Mouse (Mus musculus) neural tube, embryonic 13.5 days (tissue): ENCODE measurements around the gene Celf2. TPM values are rescaled to one million over a fixed set of nuclear protein-coding genes. Genes with fewer than 3 reads are reported as not detected.

ENCODE experiments used
- ATAC-seq: fragments of 200-750 bp; cut with Nextera tagmentation; 2 replicates; pipeline ENCODE4 v1.8.0; 2017; ENCODE audit warnings: low read depth, mild to moderate bottlenecking, moderate TSS enrichment, moderate library complexity
- H3K27ac ChIP-seq: fragments of 300-500 bp; sonication (generic); replicated peaks from 2 replicates; pipeline ENCODE4 v1.5.1; 2015; ENCODE audit warnings: moderate library complexity, mild to moderate bottlenecking, inconsistent platforms
- H3K27me3 ChIP-seq: fragments of 300-500 bp; sonication (generic); 2 replicates; pipeline ENCODE4 v1.6.1; 2015; ENCODE audit warnings: mild to moderate bottlenecking, inconsistent platforms
- H3K36me3 ChIP-seq: fragments of 300-500 bp; sonication (generic); 2 replicates; pipeline ENCODE4 v1.6.1; 2015; ENCODE audit warnings: mild to moderate bottlenecking, inconsistent platforms
- H3K4me1 ChIP-seq: fragments of 300-500 bp; sonication (generic); replicated peaks from 2 replicates; pipeline ENCODE4 v1.6.1; 2015; ENCODE audit warnings: inconsistent platforms
- H3K4me2 ChIP-seq: fragments of 300-500 bp; sonication (generic); 2 replicates; pipeline ENCODE4 v1.6.1; 2015; ENCODE audit warnings: inconsistent platforms, mild to moderate bottlenecking, moderate library complexity
- H3K4me3 ChIP-seq: fragments of 300-500 bp; sonication (generic); 2 replicates; pipeline ENCODE4 v1.5.1; 2015; ENCODE audit warnings: mild to moderate bottlenecking, inconsistent platforms
- H3K9ac ChIP-seq: fragments of 300-500 bp; sonication (generic); 2 replicates; pipeline ENCODE4 v1.6.1; 2015; ENCODE audit warnings: moderate library complexity, mild to moderate bottlenecking, inconsistent platforms
- H3K9me3 ChIP-seq: fragments of 300-500 bp; sonication (generic); 2 replicates; pipeline ENCODE4 v1.6.1; 2016; ENCODE audit warnings: inconsistent platforms
- WGBS: fragments of 180-500 bp; shearing (Covaris S2); methylation state at CpG from one replicate; pipeline ENCODE4 v1.1.7; 2015; 5-methylcytosine and 5-hydroxymethylcytosine counted together
- polyA plus RNA-seq: library from polyadenylated mRNA; unstranded; fragments of >200 nt; fragmentation: Nextera tagmentation; extraction: Ambion mirVana; gene quantifications from 2 replicates; pipeline ENCODE4 v1.2.1, GENCODE M21; 2015

The Celf2 gene
- polyA plus RNA-seq, 1 experiment from 2014 or later, result 111 TPM

- Histone ChIP-seq H3K27ac (no peak overlapping the region), H3K4me2 (no peak overlapping the region), H3K36me3 (no peaks in the 10 kb centered on the region), H3K9me3 (no peaks in the 10 kb centered on the region), H3K27me3 (no peaks in the 10 kb centered on the region), H3K9ac (no peak overlapping the region), H3K4me3 (no peak overlapping the region), H3K4me1 (peaks cover 31% of the 10 kb centered on the region)
- WGBS, result 89% methylated on average over 1 of the region's 1 CpGs
- ATAC-seq, result no peak
Observed at GRCm38 (mm10) chr2:6704804-6705203, 804.6 kb downstream of the Celf2 start.

GRCm38 (mm10) chr2:6704342-6704741 lies 805.0 kb downstream of the Celf2 start:
- no peak overlapping the region for H3K27ac ChIP-seq
- H3K9me3 ChIP-seq, result no peaks in the 10 kb centered on the region
- 90% methylated on average over 7 of the region's 7 CpGs for WGBS
- no peak overlapping the region for H3K4me2 ChIP-seq
- H3K36me3 ChIP-seq, result no peaks in the 10 kb centered on the region
- H3K4me1 ChIP-seq, result peaks cover 31% of the 10 kb centered on the region
- ATAC-seq, result no peak
- no peak overlapping the region for H3K4me3 ChIP-seq
- H3K27me3 ChIP-seq, result no peaks in the 10 kb centered on the region
- H3K9ac ChIP-seq, result no peak overlapping the region

- 85% methylated on average over 1 of the region's 1 CpGs for WGBS
- no peaks in the 10 kb centered on the region for H3K9me3 ChIP-seq
- no peak overlapping the region for H3K27ac ChIP-seq
- H3K4me2 ChIP-seq, result no peak overlapping the region
- H3K4me3 ChIP-seq, result no peak overlapping the region
- H3K4me1 ChIP-seq, result peaks cover 9% of the 10 kb centered on the region; the same call in 1 of the 2 replicates
- no peak for ATAC-seq
- no peak overlapping the region for H3K9ac ChIP-seq
- H3K27me3 ChIP-seq, result no peaks in the 10 kb centered on the region
- no peaks in the 10 kb centered on the region for H3K36me3 ChIP-seq
Observed at GRCm38 (mm10) chr2:6696326-6696725, 813.0 kb downstream of the Celf2 start.

- Histone ChIP-seq H3K4me3 (no peak overlapping the region), H3K27me3 (no peaks in the 10 kb centered on the region), H3K9me3 (no peaks in the 10 kb centered on the region), H3K36me3 (no peaks in the 10 kb centered on the region), H3K4me1 (peaks cover 9% of the 10 kb centered on the region; the same call in 1 of the 2 replicates), H3K27ac (no peak overlapping the region), H3K9ac (no peak overlapping the region), H3K4me2 (no peak overlapping the region)
- no peak for ATAC-seq
- 84% methylated on average over 4 of the region's 4 CpGs for WGBS
Observed at GRCm38 (mm10) chr2:6695353-6695951, 813.9 kb downstream of the Celf2 start.

- H3K4me1 ChIP-seq, result peaks cover 14% of the 10 kb centered on the region
- no peaks in the 10 kb centered on the region for H3K27me3 ChIP-seq
- H3K4me3 ChIP-seq, result no peak overlapping the region
- WGBS, result 83% methylated on average over 2 of the region's 2 CpGs
- H3K27ac ChIP-seq, result no peak overlapping the region
- no peak for ATAC-seq
- H3K9me3 ChIP-seq, result no peaks in the 10 kb centered on the region
- H3K4me2 ChIP-seq, result no peak overlapping the region
- no peak overlapping the region for H3K9ac ChIP-seq
- no peaks in the 10 kb centered on the region for H3K36me3 ChIP-seq
Observed at GRCm38 (mm10) chr2:6689689-6690088, 819.7 kb downstream of the Celf2 start.

- Histone ChIP-seq H3K36me3 (no peaks in the 10 kb centered on the region), H3K27ac (no peak overlapping the region), H3K9ac (no peak overlapping the region), H3K9me3 (no peaks in the 10 kb centered on the region), H3K4me1 (no peaks in the 10 kb centered on the region), H3K4me2 (no peak overlapping the region), H3K27me3 (no peaks in the 10 kb centered on the region), H3K4me3 (no peak overlapping the region)
- 100% methylated on average over 1 of the region's 1 CpGs for WGBS
- ATAC-seq, result no peak
Observed at GRCm38 (mm10) chr2:6678231-6678630, 831.1 kb downstream of the Celf2 start.

GRCm38 (mm10) chr2:6677457-6677856 lies 831.9 kb downstream of the Celf2 start:
- Histone ChIP-seq H3K4me2 (no peak overlapping the region), H3K9me3 (no peaks in the 10 kb centered on the region), H3K27ac (no peak overlapping the region)

GRCm38 (mm10) chr2:6674401-6674800 lies 835.0 kb downstream of the Celf2 start:
- no peak for ATAC-seq
- H3K36me3 ChIP-seq, result no peaks in the 10 kb centered on the region
- WGBS, result 91% methylated on average over 3 of the region's 3 CpGs
- no peak overlapping the region for H3K9ac ChIP-seq
- no peak overlapping the region for H3K27ac ChIP-seq
- no peak overlapping the region for H3K4me2 ChIP-seq
- H3K27me3 ChIP-seq, result no peaks in the 10 kb centered on the region
- H3K4me3 ChIP-seq, result no peak overlapping the region
- H3K9me3 ChIP-seq, result no peaks in the 10 kb centered on the region
- H3K4me1 ChIP-seq, result no peaks in the 10 kb centered on the region

More at GRCm38 (mm10) chr2:6677457-6677856, 831.9 kb downstream of the Celf2 start:
- no peaks in the 10 kb centered on the region for H3K27me3 ChIP-seq
- H3K4me3 ChIP-seq, result no peak overlapping the region
- H3K9ac ChIP-seq, result no peak overlapping the region
- no peaks in the 10 kb centered on the region for H3K4me1 ChIP-seq
- no peak for ATAC-seq
- H3K36me3 ChIP-seq, result no peaks in the 10 kb centered on the region

- 85% methylated on average over 3 of the region's 3 CpGs for WGBS
- Histone ChIP-seq H3K27me3 (no peaks in the 10 kb centered on the region), H3K9me3 (no peaks in the 10 kb centered on the region), H3K4me1 (peaks cover 7% of the 10 kb centered on the region), H3K9ac (no peak overlapping the region), H3K4me3 (no peak overlapping the region), H3K36me3 (no peaks in the 10 kb centered on the region), H3K27ac (no peak overlapping the region), H3K4me2 (no peak overlapping the region)
- ATAC-seq, result no peak
Observed at GRCm38 (mm10) chr2:6673418-6673817, 835.9 kb downstream of the Celf2 start.

- Histone ChIP-seq H3K9ac (no peak overlapping the region), H3K36me3 (no peaks in the 10 kb centered on the region), H3K9me3 (no peaks in the 10 kb centered on the region), H3K27ac (no peak overlapping the region), H3K4me3 (no peak overlapping the region), H3K27me3 (no peaks in the 10 kb centered on the region), H3K4me1 (peaks cover 20% of the 10 kb centered on the region), H3K4me2 (no peak overlapping the region)
- 62% methylated on average over 4 of the region's 4 CpGs for WGBS
- ATAC-seq, result no peak
Observed at GRCm38 (mm10) chr2:6667611-6668010, 841.8 kb downstream of the Celf2 start.

- no peak overlapping the region for H3K4me2 ChIP-seq
- WGBS, result 80% methylated on average over 4 of the region's 4 CpGs
- H3K4me3 ChIP-seq, result no peak overlapping the region
- H3K27ac ChIP-seq, result no peak overlapping the region
- H3K9me3 ChIP-seq, result no peaks in the 10 kb centered on the region
- no peak overlapping the region for H3K9ac ChIP-seq
- H3K36me3 ChIP-seq, result no peaks in the 10 kb centered on the region
- no peaks in the 10 kb centered on the region for H3K4me1 ChIP-seq
- no peaks in the 10 kb centered on the region for H3K27me3 ChIP-seq
- ATAC-seq, result no peak
Observed at GRCm38 (mm10) chr2:6659834-6660233, 849.5 kb downstream of the Celf2 start.

- 80% methylated on average over 6 of the region's 6 CpGs for WGBS
Observed at GRCm38 (mm10) chr2:6653719-6654118, 855.6 kb downstream of the Celf2 start.

GRCm38 (mm10) chr2:6651697-6652096 lies 857.7 kb downstream of the Celf2 start:
- H3K27me3 ChIP-seq, result no peaks in the 10 kb centered on the region
- no peak overlapping the region for H3K27ac ChIP-seq
- H3K9ac ChIP-seq, result no peak overlapping the region
- H3K4me1 ChIP-seq, result no peaks in the 10 kb centered on the region; the same call in 1 of the 2 replicates
- H3K4me3 ChIP-seq, result no peak overlapping the region
- H3K9me3 ChIP-seq, result no peaks in the 10 kb centered on the region
- no peaks in the 10 kb centered on the region for H3K36me3 ChIP-seq
- 68% methylated on average over 1 of the region's 1 CpGs for WGBS
- H3K4me2 ChIP-seq, result no peak overlapping the region
- ATAC-seq, result no peak

More at GRCm38 (mm10) chr2:6653719-6654118, 855.6 kb downstream of the Celf2 start:
- Histone ChIP-seq H3K9ac (no peak overlapping the region), H3K36me3 (no peaks in the 10 kb centered on the region), H3K27ac (no peak overlapping the region), H3K4me3 (no peak overlapping the region), H3K4me1 (no peaks in the 10 kb centered on the region; the same call in 1 of the 2 replicates), H3K4me2 (no peak overlapping the region), H3K27me3 (no peaks in the 10 kb centered on the region), H3K9me3 (no peaks in the 10 kb centered on the region)
- no peak for ATAC-seq
